8 mouse cellular contexts compared by ENCODE assay signal in genomic region chr4:152432308-152432707, GRCm38 (mm10). TPM values are rescaled to one million over a fixed set of nuclear protein-coding genes. Genes with fewer than 3 reads are reported as not detected.
DNase-seq lines count a peak whose midpoint lies in the region; ATAC-seq and TF ChIP-seq lines count a peak whose summit lies in the region.

No protein-coding gene starts in this region.

- 61% methylated on average over 5 of the region's 5 CpGs for WGBS in forebrain, embryonic 11.5 days
- WGBS in forebrain, embryonic 13.5 days, result 56% methylated on average over 5 of the region's 5 CpGs
- WGBS in midbrain, embryonic 10.5 days, result 55% methylated on average over 5 of the region's 5 CpGs
- WGBS in midbrain, embryonic 15.5 days, result 53% methylated on average over 5 of the region's 5 CpGs
- 52% methylated on average over 5 of the region's 5 CpGs for WGBS in embryonic facial prominence, embryonic 10.5 days
- WGBS in liver, postnatal 0 days (ENCODE audit: insufficient replicate concordance), result 60% methylated on average over 5 of the region's 5 CpGs

- no peak for ATAC-seq in forebrain, embryonic 11.5 days (replicated peaks; ENCODE audit: low FRiP score)
- ATAC-seq in forebrain, embryonic 13.5 days, result no peak
- ATAC-seq in midbrain, embryonic 15.5 days (replicated peaks), result no peak
- no peak for ATAC-seq in liver, postnatal 0 days

- H3K9me3 ChIP-seq in forebrain, embryonic 11.5 days (ENCODE audit: control insufficient read depth, low read length), result no peaks in the 10 kb centered on the region
- H3K9me3 ChIP-seq in forebrain, embryonic 13.5 days (replicated peaks), result no peaks in the 10 kb centered on the region
- no peaks in the 10 kb centered on the region for H3K9me3 ChIP-seq in midbrain, embryonic 10.5 days (replicated peaks)
- no peaks in the 10 kb centered on the region for H3K9me3 ChIP-seq in midbrain, embryonic 15.5 days
- H3K9me3 ChIP-seq in embryonic facial prominence, embryonic 10.5 days, result no peaks in the 10 kb centered on the region
- H3K9me3 ChIP-seq in liver, postnatal 0 days (ENCODE audit: low read length), result no peaks in the 10 kb centered on the region

- H3K27ac ChIP-seq in forebrain, embryonic 11.5 days (ENCODE audit: low read depth, low read length), result no peak overlapping the region
- no peak overlapping the region for H3K27ac ChIP-seq in forebrain, embryonic 13.5 days
- H3K27ac ChIP-seq in midbrain, embryonic 10.5 days (replicated peaks), result no peak overlapping the region
- no peak overlapping the region for H3K27ac ChIP-seq in midbrain, embryonic 15.5 days
- H3K27ac ChIP-seq in embryonic facial prominence, embryonic 10.5 days (replicated peaks), result no peak overlapping the region
- H3K27ac ChIP-seq in liver, postnatal 0 days (ENCODE audit: low read depth), result no peak overlapping the region

- H3K9ac ChIP-seq in forebrain, embryonic 11.5 days (ENCODE audit: low read length), result no peak overlapping the region
- no peak overlapping the region for H3K9ac ChIP-seq in forebrain, embryonic 13.5 days
- no peak overlapping the region for H3K9ac ChIP-seq in midbrain, embryonic 15.5 days
- no peak overlapping the region for H3K9ac ChIP-seq in liver, postnatal 0 days (replicated peaks)

- no peaks in the 10 kb centered on the region for H3K36me3 ChIP-seq in forebrain, embryonic 11.5 days (ENCODE audit: control insufficient read depth, insufficient read depth, low read length)
- no peaks in the 10 kb centered on the region for H3K36me3 ChIP-seq in forebrain, embryonic 13.5 days (ENCODE audit: poor library complexity, severe bottlenecking)
- no peaks in the 10 kb centered on the region for H3K36me3 ChIP-seq in midbrain, embryonic 10.5 days
- no peaks in the 10 kb centered on the region for H3K36me3 ChIP-seq in midbrain, embryonic 15.5 days (replicated peaks)
- H3K36me3 ChIP-seq in embryonic facial prominence, embryonic 10.5 days (replicated peaks), result no peaks in the 10 kb centered on the region
- H3K36me3 ChIP-seq in liver, postnatal 0 days (replicated peaks; ENCODE audit: insufficient read depth, low read length), result no peaks in the 10 kb centered on the region

- no peaks in the 10 kb centered on the region for H3K27me3 ChIP-seq in forebrain, embryonic 11.5 days (ENCODE audit: control insufficient read depth, insufficient read depth, low read length)
- H3K27me3 ChIP-seq in forebrain, embryonic 13.5 days, result no peaks in the 10 kb centered on the region
- H3K27me3 ChIP-seq in midbrain, embryonic 10.5 days (ENCODE audit: low read depth, poor library complexity, severe bottlenecking), result peaks cover 20% of the 10 kb centered on the region
- no peaks in the 10 kb centered on the region for H3K27me3 ChIP-seq in midbrain, embryonic 15.5 days (replicated peaks)
- peaks cover 15% of the 10 kb centered on the region; the same call in 1 of the 2 replicates for H3K27me3 ChIP-seq in embryonic facial prominence, embryonic 10.5 days (replicated peaks; ENCODE audit: low read depth, poor library complexity, severe bottlenecking)
- no peaks in the 10 kb centered on the region for H3K27me3 ChIP-seq in liver, postnatal 0 days (ENCODE audit: insufficient read depth, low read length)

- TF ChIP-seq EP300 in liver, postnatal 0 days (IDR thresholded peaks at IDR 0.05; ENCODE audit: low read depth), result no peak

- no peaks in the 10 kb centered on the region; the same call in 1 of the 2 replicates for H3K4me1 ChIP-seq in forebrain, embryonic 11.5 days (replicated peaks; ENCODE audit: control insufficient read depth, insufficient read depth, low read length)
- peaks cover 11% of the 10 kb centered on the region; the same call in 1 of the 2 replicates for H3K4me1 ChIP-seq in forebrain, embryonic 13.5 days
- H3K4me1 ChIP-seq in midbrain, embryonic 10.5 days, result peaks cover 26% of the 10 kb centered on the region
- peaks cover 9% of the 10 kb centered on the region for H3K4me1 ChIP-seq in midbrain, embryonic 15.5 days
- H3K4me1 ChIP-seq in embryonic facial prominence, embryonic 10.5 days, result peaks cover 24% of the 10 kb centered on the region
- H3K4me1 ChIP-seq in liver, postnatal 0 days (ENCODE audit: insufficient read depth), result no peaks in the 10 kb centered on the region

- peak; percentile 71 for TF ChIP-seq CTCF in liver, postnatal 0 days (IDR thresholded peaks at IDR 0.05; ENCODE audit: low read depth)

- DNase-seq in forebrain, embryonic 11.5 days (ENCODE audit: low spot score), result peak; percentile 68
- DNase-seq in midbrain, embryonic 10.5 days (ENCODE audit: low spot score), result peak; percentile 40
- peak; percentile 53 for DNase-seq in ES-CJ7 (ENCODE audit: low read depth, low spot score)
- peak; percentile 47 for DNase-seq in embryonic facial prominence, embryonic 10.5 days (ENCODE audit: low spot score)
- peak; percentile 39 for DNase-seq in liver, postnatal 0 days
- DNase-seq in thymus, postnatal 36 days, result peak; percentile 38 to 41

- no peak overlapping the region for H3K4me2 ChIP-seq in forebrain, embryonic 11.5 days (ENCODE audit: low read depth, low read length, severe bottlenecking)
- H3K4me2 ChIP-seq in forebrain, embryonic 13.5 days, result no peak overlapping the region
- no peak overlapping the region for H3K4me2 ChIP-seq in midbrain, embryonic 15.5 days
- no peak overlapping the region for H3K4me2 ChIP-seq in liver, postnatal 0 days (ENCODE audit: low read depth, low read length)

- no peak overlapping the region for H3K4me3 ChIP-seq in forebrain, embryonic 11.5 days (ENCODE audit: low read depth, low read length)
- no peak overlapping the region for H3K4me3 ChIP-seq in forebrain, embryonic 13.5 days
- H3K4me3 ChIP-seq in midbrain, embryonic 10.5 days, result no peak overlapping the region
- H3K4me3 ChIP-seq in midbrain, embryonic 15.5 days, result no peak overlapping the region
- H3K4me3 ChIP-seq in embryonic facial prominence, embryonic 10.5 days, result no peak overlapping the region
- H3K4me3 ChIP-seq in liver, postnatal 0 days (ENCODE audit: low read depth, low read length), result no peak overlapping the region

RNA-seq across cellular contexts. Expression of gene Nphp4, which starts 44.2 kb away (rescaled TPM):
- polyA plus RNA-seq in forebrain, embryonic 11.5 days (2014; fragmentation: Nextera tagmentation; extraction: Ambion mirVana), result 5.9 and 7.6 TPM in 2 replicates
- polyA plus RNA-seq in forebrain, embryonic 13.5 days (2015; fragmentation: Nextera tagmentation; extraction: Ambion mirVana), result 4.4 and 5.2 TPM in 2 replicates
- polyA plus RNA-seq in midbrain, embryonic 10.5 days (2016; fragmentation: Nextera tagmentation; extraction: Ambion mirVana), result 7.8 and 8.2 TPM in 2 replicates
- 6.2 and 6.3 TPM in 2 replicates for polyA plus RNA-seq in midbrain, embryonic 15.5 days (2015; fragmentation: Nextera tagmentation; extraction: Ambion mirVana)
- polyA plus RNA-seq in embryonic facial prominence, embryonic 10.5 days (2016; fragmentation: Nextera tagmentation; extraction: Ambion mirVana), result 4.9 and 5.9 TPM in 2 replicates
- 0.06 and 0.09 TPM in 2 replicates for polyA plus RNA-seq in liver, postnatal 0 days (2015; fragmentation: Nextera tagmentation; extraction: Ambion mirVana)

RNA-seq across cellular contexts. Expression of gene Kcnab2, which starts 45.4 kb away (rescaled TPM):
- polyA plus RNA-seq in forebrain, embryonic 11.5 days (2014; fragmentation: Nextera tagmentation; extraction: Ambion mirVana), result 10.5 and 13.2 TPM in 2 replicates
- 12.2 and 13.1 TPM in 2 replicates for polyA plus RNA-seq in forebrain, embryonic 13.5 days (2015; fragmentation: Nextera tagmentation; extraction: Ambion mirVana)
- polyA plus RNA-seq in midbrain, embryonic 10.5 days (2016; fragmentation: Nextera tagmentation; extraction: Ambion mirVana), result 12.2 and 17.3 TPM in 2 replicates
- polyA plus RNA-seq in midbrain, embryonic 15.5 days (2015; fragmentation: Nextera tagmentation; extraction: Ambion mirVana), result 26.1 and 27.8 TPM in 2 replicates
- 7.3 and 7.6 TPM in 2 replicates for polyA plus RNA-seq in embryonic facial prominence, embryonic 10.5 days (2016; fragmentation: Nextera tagmentation; extraction: Ambion mirVana)
- 4.2 and 6.7 TPM in 2 replicates for polyA plus RNA-seq in liver, postnatal 0 days (2015; fragmentation: Nextera tagmentation; extraction: Ambion mirVana)
